Mouse (Mus musculus) thymus, adult 2 months (tissue): ENCODE data around the gene Clca4a. TPM values are rescaled to one million over a fixed set of nuclear protein-coding genes. Genes with fewer than 3 reads are reported as not detected.
"Not testable (repeated sequence)": the region's sequence is repeated elsewhere in the genome, so short reads cannot be mapped to it uniquely, and the experiment has no call there.

Source experiments
- DNase-seq: peaks from one replicate; pipeline ENCODE4 v3.0.0; 2021
- H3K27ac ChIP-seq: fragments of 200-500 bp; 2 replicates; pipeline ENCODE4 v1.5.1; 2012; ENCODE audit warnings: low read length, control low read depth; ENCODE audit not compliant: control insufficient read depth, insufficient read depth
- H3K27me3 ChIP-seq: fragments of 200-500 bp; 2 replicates; pipeline ENCODE4 v1.6.1; 2012; ENCODE audit warnings: mild to moderate bottlenecking, low read length, moderate library complexity, mixed read lengths; ENCODE audit not compliant: control insufficient read depth, insufficient read depth
- H3K36me3 ChIP-seq: fragments of 200-500 bp; 2 replicates; pipeline ENCODE4 v1.6.1; 2012; ENCODE audit warnings: mild to moderate bottlenecking, low read length, moderate library complexity; ENCODE audit not compliant: control insufficient read depth, insufficient read depth
- H3K4me1 ChIP-seq: fragments of 200-500 bp; replicated peaks from 2 replicates; pipeline ENCODE4 v1.6.1; 2012; ENCODE audit warnings: low read length; ENCODE audit not compliant: control insufficient read depth, insufficient read depth
- H3K4me3 ChIP-seq: fragments of 200-500 bp; 2 replicates; pipeline ENCODE4 v1.5.1; 2012; ENCODE audit warnings: mild to moderate bottlenecking, low read length, control low read depth, moderate library complexity; ENCODE audit not compliant: control insufficient read depth, insufficient read depth
- CTCF ChIP-seq: fragments of 200-500 bp; IDR thresholded peaks from 2 replicates; pipeline ENCODE4 v1.5.1; 2012; ENCODE audit warnings: mild to moderate bottlenecking, control low read depth, low read length, moderate library complexity, borderline replicate concordance; ENCODE audit not compliant: control insufficient read depth, poor library complexity, insufficient read depth; ENCODE audit errors: extremely low read depth
- POLR2A ChIP-seq: fragments of 200-500 bp; IDR thresholded peaks from 2 replicates; pipeline ENCODE4 v1.6.1; 2012; ENCODE audit warnings: mild to moderate bottlenecking, low read length, control low read depth, moderate library complexity; ENCODE audit not compliant: control insufficient read depth, poor library complexity, insufficient read depth; ENCODE audit errors: extremely low read depth
- WGBS: fragments of 180-500 bp; shearing (Covaris S2); methylation state at CpG from one replicate; pipeline ENCODE4 v1.1.7; 2018; 5-methylcytosine and 5-hydroxymethylcytosine counted together
- polyA plus RNA-seq: library from polyadenylated mRNA; depleted of rRNA; stranded (reverse); fragments of >200 nt; gene quantifications from 2 replicates; pipeline ENCODE4 v1.2.3, GENCODE M21; 2012; rRNA removed

The Clca4a gene
- polyA plus RNA-seq, 1 experiment: 0.03 TPM

DNA sequence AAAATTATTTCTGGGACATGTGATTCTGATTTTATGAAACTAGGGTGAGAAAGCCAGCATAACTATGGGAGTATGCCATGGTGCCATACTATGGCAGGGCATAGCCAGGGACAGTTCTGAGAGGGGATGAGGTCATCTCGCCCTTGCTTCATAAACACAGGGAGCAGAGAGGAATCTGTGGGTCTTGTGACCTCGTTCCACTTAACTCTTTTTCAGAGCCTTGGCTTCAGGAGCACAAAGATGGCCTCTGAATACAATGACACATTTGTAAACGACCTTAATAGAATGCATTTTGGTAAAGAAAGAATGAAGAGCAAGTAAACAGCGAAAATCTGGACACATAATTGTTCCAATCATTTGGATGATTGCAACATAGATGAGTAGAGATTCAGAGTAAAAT is 24.0 kb downstream of the Clca4a start:
- TF ChIP-seq POLR2A: no peak
- no peak for TF ChIP-seq CTCF
- no peak overlapping the region for H3K27ac ChIP-seq
- H3K4me1 ChIP-seq: no peaks in the 10 kb centered on the region
- H3K27me3 ChIP-seq: no peaks in the 10 kb centered on the region
- WGBS: 71% methylated on average over 4 of the region's 4 CpGs
- no peaks in the 10 kb centered on the region for H3K36me3 ChIP-seq
- no peak for DNase-seq
- no peak overlapping the region for H3K4me3 ChIP-seq

DNA sequence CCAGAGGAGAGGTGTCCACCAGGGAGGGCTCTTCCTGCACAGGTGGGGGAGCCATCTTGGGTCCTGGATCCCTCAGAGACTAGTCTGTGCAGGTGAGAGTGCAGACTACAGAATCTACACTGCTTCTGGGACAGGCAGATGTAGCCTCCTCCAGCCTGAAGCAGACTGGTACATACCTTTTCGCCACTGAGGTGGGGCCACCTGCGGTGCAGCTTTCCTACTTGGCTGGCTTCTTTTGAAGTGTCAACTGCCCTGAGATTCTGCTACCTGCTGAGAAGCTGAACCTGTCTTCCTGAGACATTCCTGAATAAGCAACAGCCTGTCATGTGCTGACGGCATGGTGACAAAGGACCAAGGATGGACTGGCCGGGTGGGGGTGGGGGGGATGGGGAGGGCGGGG is 27.5 kb downstream of the Clca4a start:
- WGBS: 72% methylated on average over 5 of the region's 5 CpGs
- not testable (repeated sequence) for DNase-seq, H3K36me3 ChIP-seq, H3K4me3 ChIP-seq, H3K27ac ChIP-seq, H3K27me3 ChIP-seq, H3K4me1 ChIP-seq

DNA sequence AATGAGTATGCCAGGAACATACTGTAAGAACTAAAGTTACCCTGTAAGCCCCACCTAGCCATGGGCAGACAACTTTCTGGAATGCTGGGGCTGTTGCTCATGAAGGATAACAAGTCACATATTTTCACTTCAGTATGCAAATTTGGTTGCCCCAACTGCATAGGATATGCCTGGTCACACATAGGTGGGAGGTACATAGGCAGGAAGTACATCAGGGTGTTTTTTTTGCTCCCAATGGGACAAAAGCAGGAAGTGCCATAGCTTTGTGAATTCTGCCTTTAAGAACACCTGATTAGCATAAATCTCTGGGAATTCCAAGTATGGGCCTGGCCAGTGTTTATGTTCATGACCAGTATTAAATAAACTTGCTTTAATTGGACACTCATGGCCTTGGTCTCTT is 41.2 kb downstream of the Clca4a start:
- not testable (repeated sequence) for H3K36me3 ChIP-seq, H3K27ac ChIP-seq, H3K4me1 ChIP-seq, H3K27me3 ChIP-seq, DNase-seq, H3K4me3 ChIP-seq

DNA sequence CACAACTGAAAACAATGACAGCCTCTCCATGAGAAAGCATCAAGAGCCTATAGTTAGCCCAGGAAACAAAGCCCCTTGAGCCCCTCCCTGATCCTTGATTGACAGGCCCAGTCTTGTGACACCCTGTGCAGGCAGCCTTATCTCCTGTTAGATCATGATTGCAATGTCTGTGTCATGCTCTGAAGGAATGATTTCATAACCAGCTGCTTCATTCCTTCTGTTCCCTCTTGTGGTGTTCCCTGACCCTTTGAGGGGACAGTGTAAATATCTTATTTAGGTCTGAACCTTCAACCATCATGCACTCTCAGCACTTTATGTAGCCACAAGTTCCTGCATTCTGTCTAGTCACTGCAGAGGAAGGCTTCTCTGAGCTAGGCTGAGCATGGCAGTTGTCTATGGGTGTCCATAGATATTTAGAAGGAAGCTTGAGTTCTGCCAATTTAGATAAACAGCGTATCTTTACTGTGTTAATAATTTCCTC is 41.8 kb downstream of the Clca4a start:
- Histone ChIP-seq H3K27ac (no peak overlapping the region), H3K27me3 (no peaks in the 10 kb centered on the region), H3K36me3 (no peaks in the 10 kb centered on the region), H3K4me3 (no peak overlapping the region), H3K4me1 (no peaks in the 10 kb centered on the region)
- no peak for DNase-seq
- WGBS: 85% methylated on average over 1 of the region's 1 CpGs
- no peak for TF ChIP-seq CTCF
- TF ChIP-seq POLR2A: no peak

DNA sequence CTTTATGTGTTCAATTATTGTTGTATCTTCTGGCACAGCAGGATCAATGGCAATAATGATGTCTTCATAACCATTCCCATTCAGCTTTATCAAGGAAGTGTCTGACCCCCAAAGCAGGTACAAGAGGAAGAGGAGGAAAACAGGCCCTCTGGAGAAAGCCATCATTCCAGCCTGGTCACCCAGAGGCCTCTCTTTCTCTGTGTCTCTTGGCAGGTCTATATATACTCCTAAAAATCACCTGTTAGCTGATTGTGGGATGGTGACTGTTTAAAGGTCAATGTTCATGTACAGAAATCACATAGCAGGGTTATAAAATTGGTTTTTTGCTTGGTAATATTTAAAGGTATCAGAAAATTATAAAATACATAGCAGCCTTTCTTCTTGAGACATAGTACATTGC is 42.5 kb downstream of the Clca4a start, which contains the start of gene Clca4b:
Gene Clca4b (minus strand): TSS at position 195 of the 400 bp plus-strand sequence.
- DNase-seq: no peak
- Histone ChIP-seq H3K4me1 (no peaks in the 10 kb centered on the region), H3K4me3 (no peak within 1 kb of the TSS), H3K36me3 (no peaks in the 10 kb centered on the region), H3K27ac (no peak within 1 kb of the TSS), H3K27me3 (no peaks in the 10 kb centered on the region)
- TF ChIP-seq POLR2A (no peak), CTCF (no peak)

DNA sequence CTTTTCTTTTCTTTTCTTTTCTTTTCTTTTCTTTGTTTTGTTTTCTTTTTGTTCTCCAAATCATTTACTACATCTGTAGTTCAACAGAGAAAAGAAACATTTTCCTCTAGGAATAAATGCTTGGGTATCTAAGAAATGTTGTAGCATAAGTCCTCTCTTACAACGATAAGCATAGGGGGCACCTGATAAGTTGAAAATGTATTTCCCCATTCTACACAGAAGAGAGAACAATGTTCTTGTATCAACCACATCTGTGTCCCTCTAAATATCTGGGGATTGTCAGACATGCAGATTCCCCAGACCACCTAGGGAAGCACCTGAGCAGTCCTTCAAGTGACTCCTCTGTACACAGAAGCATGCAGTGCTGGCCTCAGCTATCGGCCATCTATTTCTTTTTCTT is 60.8 kb downstream of the Clca4a start:
- no peaks in the 10 kb centered on the region for H3K4me1 ChIP-seq
- no peaks in the 10 kb centered on the region for H3K36me3 ChIP-seq
- no peaks in the 10 kb centered on the region for H3K27me3 ChIP-seq
- TF ChIP-seq POLR2A: no peak
- no peak for TF ChIP-seq CTCF
- no peak overlapping the region for H3K4me3 ChIP-seq
- H3K27ac ChIP-seq: no peak overlapping the region
- DNase-seq: no peak
- WGBS: 92% methylated on average over 2 of the region's 2 CpGs

Other genes with a start within 250 kb of the Clca4a start
- 1.0 and 1.2 TPM in 2 replicates for gene Clca3a1, start 214.1 kb downstream of the Clca4a start, polyA plus RNA-seq
- 9.1 and 10.1 TPM in 2 replicates for gene Clca3a2, start 155.6 kb downstream of the Clca4a start, polyA plus RNA-seq
- 0.40 and 0.51 TPM in 2 replicates for gene Clca3b, start 125.7 kb downstream of the Clca4a start, polyA plus RNA-seq
- 0.08 and 0.12 TPM in 2 replicates for gene Clca4b, start 42.5 kb downstream of the Clca4a start, polyA plus RNA-seq
- gene Clca1, start 57.7 kb upstream of the Clca4a start, polyA plus RNA-seq: 0.47 TPM in 2 replicates
- 0.51 and 2.0 TPM in 2 replicates for gene Clca2, start 124.4 kb upstream of the Clca4a start, polyA plus RNA-seq
- gene Odf2l, start 143.5 kb upstream of the Clca4a start, polyA plus RNA-seq: 4.3 and 4.5 TPM in 2 replicates